Mouse (Mus musculus): Measurements from ENCODE around the gene Slco2a1.

- no peak for TF ChIP-seq CTCF (conservative IDR thresholded peaks at IDR 0.05; ENCODE audit: low read length)
- no peak for TF ChIP-seq POU5F1 (IDR thresholded peaks at IDR 0.05; ENCODE audit: borderline replicate concordance, low read length)
- TF ChIP-seq NANOG (IDR thresholded peaks at IDR 0.05; ENCODE audit: borderline replicate concordance, low read length) = no peak
Measured at GRCm38 (mm10) chr9:102979011-102979700, 9.4 kb upstream of the Slco2a1 start.

All from E14TG2a.4 (cell line).